Mouse (Mus musculus) embryo, embryonic 10 days (tissue): ENCODE measurements around the gene Olfr446.

Source experiments
- DNase-seq: peaks from one replicate; pipeline ENCODE4 v3.0.0-alpha.2; 2015; ENCODE audit warnings: low spot score

Olfr446 gene

DNA sequence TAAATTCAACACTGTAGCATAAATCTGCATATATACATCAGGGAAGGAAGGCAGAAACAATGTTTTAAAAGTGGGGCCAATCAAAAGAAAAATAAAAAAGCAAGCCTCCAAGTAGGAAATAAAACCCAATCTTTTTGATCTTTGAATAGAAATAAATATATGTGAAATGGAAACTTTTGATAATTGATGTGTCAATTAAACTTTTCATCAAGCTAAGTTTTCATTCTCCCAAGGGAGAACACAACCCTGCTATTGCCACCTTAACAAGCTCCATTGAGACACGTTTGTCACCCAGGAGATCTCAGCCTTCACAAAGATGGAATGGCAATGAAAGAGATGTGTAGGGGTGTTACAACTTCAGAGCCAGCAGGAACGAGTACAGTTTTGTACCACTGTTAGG, at the start of gene Olfr446:
Gene Olfr446 (plus strand): TSS at position 301 of the 400 bp plus-strand sequence.
- no peak for DNase-seq

DNA sequence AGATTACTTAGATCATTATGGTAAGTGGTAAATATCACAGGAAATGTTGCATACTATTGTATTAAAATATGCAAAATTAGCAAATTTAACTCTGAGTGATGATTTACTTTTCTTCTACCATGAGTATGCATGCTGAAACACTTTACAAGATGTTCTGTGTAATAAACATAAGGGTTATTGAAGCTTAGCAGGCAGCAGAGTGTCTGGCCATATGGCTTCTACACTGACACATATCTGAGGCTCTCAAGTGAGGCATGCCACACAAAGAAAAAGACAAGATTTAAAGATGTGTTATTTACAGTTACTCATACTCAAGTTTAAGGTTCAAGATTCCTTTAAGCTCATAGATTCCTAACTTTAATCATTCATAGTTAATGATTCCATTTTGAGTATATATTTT, 44.9 kb upstream of the Olfr446 start:
- no peak for DNase-seq

DNA sequence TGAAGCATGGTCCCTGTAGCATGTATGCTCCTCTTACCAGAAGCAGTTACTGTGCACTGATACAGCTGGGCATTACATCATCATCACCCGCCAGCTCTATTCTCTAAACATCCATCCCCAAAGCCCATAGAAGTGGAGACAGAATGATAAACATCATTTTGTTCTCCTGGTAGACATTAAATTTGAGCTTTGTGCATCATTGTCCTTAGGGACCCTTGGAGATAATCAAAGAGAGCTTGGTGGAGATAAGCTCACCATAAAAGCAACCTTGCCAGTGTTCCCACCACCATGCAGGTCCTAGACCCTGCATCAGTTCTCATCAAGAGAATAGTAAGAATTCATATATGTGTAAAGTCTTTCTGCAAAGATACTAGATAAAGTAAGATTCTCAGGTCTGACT, 31.0 kb upstream of the Olfr446 start, which contains the start of gene Olfr448:
Gene Olfr448 (plus strand): TSS at position 301 of the 400 bp plus-strand sequence.
- DNase-seq = no peak

DNA sequence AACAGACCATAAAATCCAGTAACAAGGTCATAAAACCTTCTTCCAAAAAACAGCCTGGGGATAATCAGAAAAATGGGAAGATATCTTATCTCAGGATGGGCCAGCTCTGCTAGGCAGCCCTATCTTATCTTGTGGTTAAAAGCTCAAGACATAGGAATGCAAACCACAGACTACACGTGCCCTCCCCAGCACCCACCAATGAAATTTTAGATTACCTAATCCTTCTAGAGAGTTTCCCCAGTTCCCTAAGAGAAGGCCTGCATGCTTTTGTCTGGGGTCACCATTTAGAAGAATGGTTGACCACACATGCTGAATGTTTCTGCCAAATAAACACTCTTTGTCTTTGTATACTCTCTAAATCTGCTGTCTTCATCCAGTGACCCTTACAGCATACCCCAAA, 20.8 kb upstream of the Olfr446 start:
- no peak for DNase-seq

DNA sequence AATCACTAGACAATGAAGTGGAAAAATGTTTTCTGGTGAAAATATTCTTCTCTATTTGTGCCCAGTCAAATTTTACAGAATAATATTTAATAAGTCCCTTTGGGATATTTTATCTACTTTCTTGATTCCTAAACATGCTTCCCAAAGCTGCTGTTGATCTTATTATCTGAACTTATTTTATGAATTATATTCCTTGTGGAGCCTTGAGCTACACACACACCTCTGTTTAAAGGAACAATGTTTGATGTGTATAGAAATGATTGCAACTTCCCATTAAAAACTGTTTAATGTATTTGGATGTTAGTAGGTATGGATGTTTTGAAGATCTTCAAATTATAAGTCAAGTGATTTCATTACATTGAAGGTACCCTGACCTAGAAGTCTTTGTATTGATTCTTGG, 12.6 kb upstream of the Olfr446 start, which contains the start of gene Olfr447:
Gene Olfr447 (plus strand): TSS at position 301 of the 400 bp plus-strand sequence.
- no peak for DNase-seq

DNA sequence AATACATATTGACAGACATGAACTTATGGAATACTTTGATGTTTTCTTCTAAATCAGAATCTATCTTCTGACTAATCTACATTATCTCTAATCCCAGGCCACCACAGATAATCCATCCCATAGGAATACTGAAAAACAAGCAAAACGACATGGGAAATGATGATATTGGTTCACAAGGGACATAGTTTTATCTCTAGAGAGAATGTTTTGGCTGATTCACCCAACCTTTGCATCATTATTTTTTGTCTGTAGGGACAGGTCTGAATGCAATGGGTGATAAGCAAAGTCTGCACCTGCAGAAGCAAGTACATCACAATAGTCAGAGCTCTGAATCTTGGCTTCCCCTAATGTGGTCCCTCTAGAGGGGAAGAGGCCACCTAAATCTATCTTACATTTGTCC, 27.6 kb downstream of the Olfr446 start, which contains the start of gene Olfr444:
Gene Olfr444 (plus strand): TSS at position 301 of the 400 bp plus-strand sequence.
- no peak for DNase-seq

DNA sequence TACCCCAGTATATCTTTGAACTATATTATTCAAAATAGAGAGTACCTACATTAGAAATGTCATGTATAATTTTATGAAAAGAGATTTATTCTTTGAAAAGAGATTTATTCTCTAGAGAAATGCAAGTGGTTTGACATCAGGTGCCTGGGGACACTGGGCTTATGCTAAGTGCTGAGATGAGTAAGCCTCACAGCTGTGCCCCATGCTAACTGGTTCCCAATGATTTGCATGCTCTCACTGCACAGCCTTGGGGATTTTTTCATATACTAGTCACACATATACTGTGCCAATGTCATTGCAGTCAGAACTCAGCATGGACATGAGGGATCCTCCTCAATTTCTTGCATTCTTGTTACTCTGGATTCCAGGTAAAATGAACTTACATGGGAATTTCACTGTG, 59.2 kb downstream of the Olfr446 start:
- no peak for DNase-seq
